Mouse (Mus musculus): ENCODE data around the gene Gm44596. TPM values are rescaled to one million over a fixed set of nuclear protein-coding genes. Genes with fewer than 3 reads are reported as not detected.

Gene Gm44596
- polyA plus RNA-seq, 1 experiment = not detected

- H3K4me1 ChIP-seq (replicated peaks; ENCODE audit: control insufficient read depth, insufficient read depth, low read length) = peaks cover 9% of the 10 kb centered on the region
- H3K27ac ChIP-seq (ENCODE audit: control insufficient read depth, insufficient read depth, low read length) = no peak within 1 kb of the TSS
- peak within 1 kb of the TSS; percentile 84 for H3K4me3 ChIP-seq (ENCODE audit: control insufficient read depth, insufficient read depth, low read length)
- under 1% methylated on average over 67 of the region's 67 CpGs for WGBS
- peak; percentile 95 for DNase-seq
- TF ChIP-seq POLR2A (IDR thresholded peaks at IDR 0.05; ENCODE audit: control insufficient read depth, extremely low read depth, insufficient read depth, low read length, poor library complexity) (peak; percentile 94), CTCF (IDR thresholded peaks at IDR 0.05; ENCODE audit: borderline replicate concordance, control insufficient read depth, extremely low read depth, insufficient read depth, low read length, poor library complexity) (peak; percentile 62; the same call in 1 of the 2 replicates)
- H3K36me3 ChIP-seq (ENCODE audit: control insufficient read depth, insufficient read depth, low read length) = peaks cover 23% of the 10 kb centered on the region
- no peaks in the 10 kb centered on the region for H3K27me3 ChIP-seq (ENCODE audit: control insufficient read depth, insufficient read depth, low read length)
These were observed 63.1 kb downstream of the Gm44596 start, which contains the start of gene Fkbp4 for GRCm38 (mm10) chr6:128438317-128438870. Gene Fkbp4 (minus strand): TSS chr6:128438677.

DNA sequence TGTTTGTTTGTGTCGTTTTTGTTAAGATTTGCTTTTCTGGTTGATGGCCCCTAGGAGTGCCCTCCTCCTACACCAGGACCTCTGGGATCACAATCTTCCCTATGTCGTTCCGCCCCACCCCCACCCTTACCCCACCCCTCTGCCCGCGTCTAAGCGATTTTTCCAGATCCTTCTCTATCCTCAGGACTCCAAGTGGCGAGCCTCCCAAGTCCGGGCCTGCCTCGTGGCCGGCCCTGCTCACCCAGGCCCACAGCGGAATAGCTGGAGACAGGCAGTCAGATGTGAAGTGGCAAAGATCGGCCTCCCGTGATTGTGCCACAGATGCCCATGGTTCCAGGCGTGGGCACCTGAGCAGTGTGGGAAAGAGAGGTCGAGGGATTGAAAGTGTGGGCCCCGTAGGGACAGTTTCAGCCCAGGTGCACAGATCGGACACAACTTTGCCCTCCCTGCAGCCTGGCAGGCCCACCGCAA is 63.6 kb downstream of the Gm44596 start:
- Histone ChIP-seq H3K4me3 (ENCODE audit: control insufficient read depth, insufficient read depth, low read length) (peak overlapping the region; percentile 46), H3K27ac (ENCODE audit: control insufficient read depth, insufficient read depth, low read length) (no peak overlapping the region), H3K4me1 (replicated peaks; ENCODE audit: control insufficient read depth, insufficient read depth, low read length) (peaks cover 9% of the 10 kb centered on the region), H3K27me3 (ENCODE audit: control insufficient read depth, insufficient read depth, low read length) (no peaks in the 10 kb centered on the region), H3K36me3 (ENCODE audit: control insufficient read depth, insufficient read depth, low read length) (peaks cover 18% of the 10 kb centered on the region)
- peak; percentile 28 for DNase-seq
- WGBS = 13% methylated on average over 18 of the region's 18 CpGs
- TF ChIP-seq POLR2A (IDR thresholded peaks at IDR 0.05; ENCODE audit: control insufficient read depth, extremely low read depth, insufficient read depth, low read length, poor library complexity) (no peak), CTCF (IDR thresholded peaks at IDR 0.05; ENCODE audit: borderline replicate concordance, control insufficient read depth, extremely low read depth, insufficient read depth, low read length, poor library complexity) (no peak)

- Histone ChIP-seq H3K27me3 (ENCODE audit: control insufficient read depth, insufficient read depth, low read length) (no peaks in the 10 kb centered on the region), H3K4me3 (ENCODE audit: control insufficient read depth, insufficient read depth, low read length) (no peak overlapping the region), H3K36me3 (ENCODE audit: control insufficient read depth, insufficient read depth, low read length) (peaks cover 6% of the 10 kb centered on the region), H3K27ac (ENCODE audit: control insufficient read depth, insufficient read depth, low read length) (no peak overlapping the region), H3K4me1 (replicated peaks; ENCODE audit: control insufficient read depth, insufficient read depth, low read length) (peaks cover 9% of the 10 kb centered on the region)
- TF ChIP-seq POLR2A (IDR thresholded peaks at IDR 0.05; ENCODE audit: control insufficient read depth, extremely low read depth, insufficient read depth, low read length, poor library complexity) = no peak
- no peak for TF ChIP-seq CTCF (IDR thresholded peaks at IDR 0.05; ENCODE audit: borderline replicate concordance, control insufficient read depth, extremely low read depth, insufficient read depth, low read length, poor library complexity)
- DNase-seq = no peak
- WGBS = 90% methylated on average over 2 of the region's 2 CpGs
These were observed 64.9 kb downstream of the Gm44596 start for GRCm38 (mm10) chr6:128440238-128440637.

DNA sequence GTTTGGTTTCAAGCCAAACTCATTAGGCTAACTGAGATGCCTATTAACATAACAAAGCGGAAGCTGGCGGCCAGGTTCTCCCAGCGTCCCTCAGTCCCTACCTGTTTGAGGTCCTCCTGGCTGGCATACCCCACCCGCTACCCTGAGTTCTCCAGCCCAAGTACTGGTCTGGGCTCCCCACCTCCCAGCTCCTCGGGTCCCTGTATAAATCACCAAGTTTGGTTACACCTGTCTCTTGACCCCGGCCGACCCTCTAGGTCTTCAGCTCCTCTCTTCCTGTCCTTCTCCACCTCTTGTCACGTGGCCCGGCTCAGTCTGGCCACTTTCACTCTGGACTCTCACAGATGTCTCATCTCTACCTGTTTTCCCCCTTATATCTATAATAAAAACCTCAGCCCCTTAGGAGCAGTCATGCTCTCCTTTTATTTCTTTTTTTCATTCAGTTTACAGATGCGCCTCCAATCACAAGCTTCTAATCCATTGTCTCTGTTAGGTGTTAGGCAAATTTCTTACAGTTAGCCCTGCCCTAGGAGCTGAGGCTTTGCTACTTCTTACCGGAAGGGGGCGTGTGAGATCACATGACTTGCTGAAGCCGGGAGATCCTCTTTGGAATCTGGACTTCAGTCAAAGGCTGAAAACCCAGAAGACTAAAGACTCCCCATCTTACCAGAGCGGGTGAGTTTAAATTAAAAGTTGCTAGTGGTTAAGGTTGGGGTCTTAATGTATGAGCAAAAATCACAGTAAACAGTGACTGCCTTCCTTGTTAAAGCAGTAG is 70.6 kb downstream of the Gm44596 start:
- H3K4me3 ChIP-seq (ENCODE audit: control insufficient read depth, insufficient read depth, low read length) = no peak overlapping the region
- no peaks in the 10 kb centered on the region for H3K36me3 ChIP-seq (ENCODE audit: control insufficient read depth, insufficient read depth, low read length)
- no peak for TF ChIP-seq CTCF (IDR thresholded peaks at IDR 0.05; ENCODE audit: borderline replicate concordance, control insufficient read depth, extremely low read depth, insufficient read depth, low read length, poor library complexity)
- TF ChIP-seq POLR2A (IDR thresholded peaks at IDR 0.05; ENCODE audit: control insufficient read depth, extremely low read depth, insufficient read depth, low read length, poor library complexity) = no peak
- 44% methylated on average over 14 of the region's 14 CpGs for WGBS
- no peak overlapping the region for H3K27ac ChIP-seq (ENCODE audit: control insufficient read depth, insufficient read depth, low read length)
- no peak for DNase-seq
- H3K4me1 ChIP-seq (replicated peaks; ENCODE audit: control insufficient read depth, insufficient read depth, low read length) = no peaks in the 10 kb centered on the region
- H3K27me3 ChIP-seq (ENCODE audit: control insufficient read depth, insufficient read depth, low read length) = no peaks in the 10 kb centered on the region

DNA sequence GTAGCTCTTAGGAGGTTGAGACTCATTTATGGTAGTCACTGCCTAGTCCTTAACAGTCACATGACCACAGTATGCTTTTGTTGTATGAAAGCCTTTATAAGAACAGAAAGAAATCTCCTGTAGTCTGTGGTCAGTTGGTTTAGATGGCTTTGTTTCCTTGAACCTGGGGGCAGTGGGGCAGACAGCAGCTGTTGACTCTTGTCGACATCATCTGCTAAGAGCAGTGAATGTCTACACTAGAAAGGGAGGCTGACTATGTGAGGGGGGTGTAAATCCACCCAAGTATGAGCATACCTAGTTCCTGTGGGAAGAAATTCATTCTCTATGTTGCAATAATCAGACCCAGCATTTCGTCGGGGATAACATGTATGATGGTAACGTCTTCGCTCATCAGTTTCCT is 71.8 kb downstream of the Gm44596 start:
- WGBS = 98% methylated on average over 5 of the region's 5 CpGs
- no peak for TF ChIP-seq CTCF (IDR thresholded peaks at IDR 0.05; ENCODE audit: borderline replicate concordance, control insufficient read depth, extremely low read depth, insufficient read depth, low read length, poor library complexity)
- no peak for TF ChIP-seq POLR2A (IDR thresholded peaks at IDR 0.05; ENCODE audit: control insufficient read depth, extremely low read depth, insufficient read depth, low read length, poor library complexity)
- no peaks in the 10 kb centered on the region for H3K36me3 ChIP-seq (ENCODE audit: control insufficient read depth, insufficient read depth, low read length)
- no peaks in the 10 kb centered on the region for H3K27me3 ChIP-seq (ENCODE audit: control insufficient read depth, insufficient read depth, low read length)
- H3K4me3 ChIP-seq (ENCODE audit: control insufficient read depth, insufficient read depth, low read length) = no peak overlapping the region
- no peak for DNase-seq
- H3K27ac ChIP-seq (ENCODE audit: control insufficient read depth, insufficient read depth, low read length) = no peak overlapping the region
- no peaks in the 10 kb centered on the region for H3K4me1 ChIP-seq (replicated peaks; ENCODE audit: control insufficient read depth, insufficient read depth, low read length)

- H3K27ac ChIP-seq (ENCODE audit: control insufficient read depth, insufficient read depth, low read length) = no peak overlapping the region
- no peaks in the 10 kb centered on the region for H3K4me1 ChIP-seq (replicated peaks; ENCODE audit: control insufficient read depth, insufficient read depth, low read length)
- no peak overlapping the region for H3K4me3 ChIP-seq (ENCODE audit: control insufficient read depth, insufficient read depth, low read length)
- DNase-seq = no peak
- WGBS = 81% methylated on average over 12 of the region's 12 CpGs
- no peak for TF ChIP-seq POLR2A (IDR thresholded peaks at IDR 0.05; ENCODE audit: control insufficient read depth, extremely low read depth, insufficient read depth, low read length, poor library complexity)
- no peak for TF ChIP-seq CTCF (IDR thresholded peaks at IDR 0.05; ENCODE audit: borderline replicate concordance, control insufficient read depth, extremely low read depth, insufficient read depth, low read length, poor library complexity)
- no peaks in the 10 kb centered on the region for H3K27me3 ChIP-seq (ENCODE audit: control insufficient read depth, insufficient read depth, low read length)
- no peaks in the 10 kb centered on the region for H3K36me3 ChIP-seq (ENCODE audit: control insufficient read depth, insufficient read depth, low read length)
These were observed 80.7 kb downstream of the Gm44596 start for GRCm38 (mm10) chr6:128455835-128456605.

Other genes starting within 250 kb of the Gm44596 start
- gene Tspan9, start 231.9 kb upstream of the Gm44596 start, polyA plus RNA-seq (2012; rRNA removed) = 33.3 and 36.7 TPM in 2 replicates
- 0.53 and 0.59 TPM in 2 replicates for gene Tead4, start 74.7 kb upstream of the Gm44596 start, polyA plus RNA-seq (2012; rRNA removed)
- 23.5 and 28.0 TPM in 2 replicates for gene Tulp3, start 19.7 kb upstream of the Gm44596 start, polyA plus RNA-seq (2012; rRNA removed)
- 51.7 and 62.0 TPM in 2 replicates for gene Rhno1, start 12.6 kb upstream of the Gm44596 start, polyA plus RNA-seq (2012; rRNA removed)
- gene Foxm1, start 12.5 kb upstream of the Gm44596 start, polyA plus RNA-seq (2012; rRNA removed) = 115 and 149 TPM in 2 replicates
- gene Tex52, start within 50 bp of the Gm44596 start, polyA plus RNA-seq (2012; rRNA removed) = 0.92 and 1.2 TPM in 2 replicates
- gene Nrip2, start 23.8 kb downstream of the Gm44596 start, polyA plus RNA-seq (2012; rRNA removed) = 0.59 TPM in 2 replicates
- 55.6 and 56.4 TPM in 2 replicates for gene Itfg2, start 49.4 kb downstream of the Gm44596 start, polyA plus RNA-seq (2012; rRNA removed)
- gene Fkbp4, start 63.2 kb downstream of the Gm44596 start, polyA plus RNA-seq (2012; rRNA removed) = 138 and 139 TPM in 2 replicates
- 0.03 and 1.5 TPM in 2 replicates for gene Pzp, start 151.2 kb downstream of the Gm44596 start, polyA plus RNA-seq (2012; rRNA removed)
- 0.31 and 0.73 TPM in 2 replicates for gene A2ml1, start 206.1 kb downstream of the Gm44596 start, polyA plus RNA-seq (2012; rRNA removed)
- gene Klrb1a, start 248.0 kb downstream of the Gm44596 start, polyA plus RNA-seq (2012; rRNA removed) = 0.52 and 0.67 TPM in 2 replicates